Mouse (Mus musculus) spleen, adult 2 months (tissue): ENCODE measurements around the gene Rps21.

Experiments used
- CTCF ChIP-seq: fragments of 200-500 bp; IDR thresholded peaks from 2 replicates; pipeline ENCODE4 v1.5.1; 2011; ENCODE audit warnings: mild to moderate bottlenecking, inconsistent platforms; ENCODE audit not compliant: insufficient read depth, insufficient read length, insufficient replicate concordance; ENCODE audit errors: extremely low read depth
- POLR2A ChIP-seq: fragments of 200-500 bp; IDR thresholded peaks from 2 replicates; pipeline ENCODE4 v1.6.1; 2011; ENCODE audit warnings: low read depth, low read length, inconsistent platforms

- no peak for TF ChIP-seq POLR2A
- no peak for TF ChIP-seq CTCF
Observed at GRCm38 (mm10) chr2:180251838-180252237, 5.3 kb upstream of the Rps21 start.
